Mouse (Mus musculus) C2C12 (cell line): ENCODE measurements around the gene Hipk2.

Experiments used
- CTCF ChIP-seq: IDR thresholded peaks from one replicate; pipeline ENCODE4 v1.5.1; 2011; ENCODE audit not compliant: control insufficient read depth, insufficient read depth, insufficient read length
- MAX ChIP-seq: IDR thresholded peaks from one replicate; pipeline ENCODE4 v1.6.1; 2011; ENCODE audit warnings: mild to moderate bottlenecking, control low read depth

DNA sequence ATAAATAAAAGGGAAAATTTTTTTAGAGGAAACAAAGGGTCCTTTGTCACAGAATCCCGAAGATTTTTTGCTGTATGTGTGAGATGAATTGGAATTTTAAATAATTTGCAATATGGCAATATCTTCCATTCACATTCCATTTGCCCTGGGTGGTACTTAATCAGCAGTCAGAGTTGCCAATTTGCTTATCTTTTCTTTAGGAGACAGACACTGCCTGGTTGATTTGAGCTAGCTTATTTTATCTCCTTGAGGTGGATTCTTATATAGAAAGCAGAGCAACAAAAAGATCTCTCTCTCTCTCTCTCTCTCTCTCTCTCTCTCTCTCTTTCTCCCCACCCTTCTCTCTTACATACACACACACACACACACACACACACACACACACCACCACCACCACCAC lies 9.2 kb upstream of the Hipk2 start:
- TF ChIP-seq CTCF (no peak), MAX (no peak)
